Mouse (Mus musculus): ENCODE measurements at regions not wholly inside any gene's neighbourhood (a gene's known extent, or its start where the extent isn't known, plus 50 kb on each side); places are given as distances from the start of the nearest gene placed in this dataset.

- no peak for DNase-seq (ENCODE audit: extremely low spot score)
Measured at GRCm38 (mm10) chr3:149105709-149106450, 115.5 kb upstream of the Adgrl2 start.

- no peak for DNase-seq (ENCODE audit: extremely low spot score)
Measured at GRCm38 (mm10) chr3:149105181-149105580, 114.8 kb upstream of the Adgrl2 start.

GRCm38 (mm10) chr3:149104080-149104479 lies 113.7 kb upstream of the Adgrl2 start:
- DNase-seq (ENCODE audit: extremely low spot score), result no peak

GRCm38 (mm10) chr3:149103469-149103868 lies 113.1 kb upstream of the Adgrl2 start:
- no peak for DNase-seq (ENCODE audit: extremely low spot score)

GRCm38 (mm10) chr3:149102846-149103245 lies 112.5 kb upstream of the Adgrl2 start:
- DNase-seq (ENCODE audit: extremely low spot score), result no peak

GRCm38 (mm10) chr3:149101785-149102184 lies 111.4 kb upstream of the Adgrl2 start:
- DNase-seq (ENCODE audit: extremely low spot score), result no peak

- no peak for DNase-seq (ENCODE audit: extremely low spot score)
Measured at GRCm38 (mm10) chr3:149098764-149099163, 108.4 kb upstream of the Adgrl2 start.

- no peak for DNase-seq (ENCODE audit: extremely low spot score)
Measured at GRCm38 (mm10) chr3:149097026-149097425, 106.7 kb upstream of the Adgrl2 start.

GRCm38 (mm10) chr3:149092649-149093048 lies 102.3 kb upstream of the Adgrl2 start:
- no peak for DNase-seq (ENCODE audit: extremely low spot score)

- no peak for DNase-seq (ENCODE audit: extremely low spot score)
Measured at GRCm38 (mm10) chr3:149090103-149090502, 99.7 kb upstream of the Adgrl2 start.

GRCm38 (mm10) chr3:149088621-149089128 lies 98.3 kb upstream of the Adgrl2 start:
- peak; percentile 57 for DNase-seq (ENCODE audit: extremely low spot score)

- no peak for DNase-seq (ENCODE audit: extremely low spot score)
Measured at GRCm38 (mm10) chr3:149087488-149087887, 97.1 kb upstream of the Adgrl2 start.

- no peak for DNase-seq (ENCODE audit: extremely low spot score)
Measured at GRCm38 (mm10) chr3:149086704-149087103, 96.3 kb upstream of the Adgrl2 start.

GRCm38 (mm10) chr3:149086086-149086485 lies 95.7 kb upstream of the Adgrl2 start:
- no peak for DNase-seq (ENCODE audit: extremely low spot score)

- no peak for DNase-seq (ENCODE audit: extremely low spot score)
Measured at GRCm38 (mm10) chr3:149084861-149085598, 94.7 kb upstream of the Adgrl2 start.

GRCm38 (mm10) chr3:149083391-149083790 lies 93.0 kb upstream of the Adgrl2 start:
- DNase-seq (ENCODE audit: extremely low spot score), result no peak

GRCm38 (mm10) chr3:149078881-149079280 lies 88.5 kb upstream of the Adgrl2 start:
- no peak for DNase-seq (ENCODE audit: extremely low spot score)

GRCm38 (mm10) chr3:149076928-149077551 lies 86.7 kb upstream of the Adgrl2 start:
- DNase-seq (ENCODE audit: extremely low spot score), result no peak

- no peak for DNase-seq (ENCODE audit: extremely low spot score)
Measured at GRCm38 (mm10) chr3:149075488-149075851, 85.1 kb upstream of the Adgrl2 start.

- DNase-seq (ENCODE audit: extremely low spot score), result no peak
Measured at GRCm38 (mm10) chr3:149074658-149075487, 84.5 kb upstream of the Adgrl2 start.

- DNase-seq (ENCODE audit: extremely low spot score), result no peak
Measured at GRCm38 (mm10) chr3:149070201-149070600, 79.8 kb upstream of the Adgrl2 start.

GRCm38 (mm10) chr3:149069436-149069835 lies 79.1 kb upstream of the Adgrl2 start:
- no peak for DNase-seq (ENCODE audit: extremely low spot score)
